Comparison of ENCODE assay signal across 9 mouse cellular contexts in genomic region chr5:96373106-96373505, GRCm38 (mm10). TPM values are rescaled to one million over a fixed set of nuclear protein-coding genes. Genes with fewer than 3 reads are reported as not detected.
A peak's percentile ranks its signal among the peaks of the same experiment; 100 is the strongest.
DNase-seq lines count a peak whose midpoint lies in the region; ATAC-seq and TF ChIP-seq lines count a peak whose summit lies in the region.
"Had no signal": no experiment of that assay in that cellular context is flagged by ENCODE, and none has a peak within 500 bp of the region (broad histone marks: within the 10 kb centered on the region; RNA-seq: fewer than 3 reads in every experiment).

No protein-coding gene starts in this region.

- no peak overlapping the region for H3K9ac ChIP-seq in kidney, postnatal 0 days (ENCODE audit: low read depth, low read length)
- H3K9ac ChIP-seq in embryonic facial prominence, embryonic 15.5 days, result no peak overlapping the region
- H3K9ac ChIP-seq in intestine, embryonic 14.5 days (ENCODE audit: low read length), result peak overlapping the region; percentile 61
- H3K9ac ChIP-seq in neural tube, embryonic 13.5 days, result peak overlapping the region; percentile 73
- H3K9ac ChIP-seq: liver, embryonic 14.5 days had no signal

- no peaks in the 10 kb centered on the region for H3K9me3 ChIP-seq in kidney, postnatal 0 days (replicated peaks; ENCODE audit: low read length)
- no peaks in the 10 kb centered on the region for H3K9me3 ChIP-seq in embryonic facial prominence, embryonic 15.5 days (replicated peaks)
- no peaks in the 10 kb centered on the region for H3K9me3 ChIP-seq in intestine, embryonic 14.5 days (ENCODE audit: control insufficient read depth, low read length)
- H3K9me3 ChIP-seq in neural tube, embryonic 13.5 days, result no peaks in the 10 kb centered on the region

- 29% methylated on average over 6 of the region's 6 CpGs for WGBS in kidney, postnatal 0 days
- 45% methylated on average over 6 of the region's 6 CpGs for WGBS in kidney, adult 2 months
- WGBS in embryonic facial prominence, embryonic 15.5 days, result 26% methylated on average over 6 of the region's 6 CpGs
- WGBS in intestine, embryonic 14.5 days, result 34% methylated on average over 6 of the region's 6 CpGs
- 36% methylated on average over 6 of the region's 6 CpGs for WGBS in neural tube, embryonic 13.5 days

- H3K27me3 ChIP-seq in kidney, postnatal 0 days (ENCODE audit: insufficient read depth, low read length), result no peaks in the 10 kb centered on the region
- no peaks in the 10 kb centered on the region for H3K27me3 ChIP-seq in kidney, adult 2 months (replicated peaks; ENCODE audit: control insufficient read depth, insufficient read depth, low read length)
- H3K27me3 ChIP-seq in embryonic facial prominence, embryonic 15.5 days, result no peaks in the 10 kb centered on the region
- no peaks in the 10 kb centered on the region for H3K27me3 ChIP-seq in intestine, embryonic 14.5 days (replicated peaks; ENCODE audit: control insufficient read depth, insufficient read depth, low read length)
- peaks cover 19% of the 10 kb centered on the region for H3K27me3 ChIP-seq in neural tube, embryonic 13.5 days

- peak overlapping the region; percentile 92 for H3K4me2 ChIP-seq in kidney, postnatal 0 days (ENCODE audit: low read length)
- peak overlapping the region; percentile 93 for H3K4me2 ChIP-seq in embryonic facial prominence, embryonic 15.5 days (replicated peaks)
- peak overlapping the region; percentile 87 for H3K4me2 ChIP-seq in intestine, embryonic 14.5 days (ENCODE audit: low read length)
- peak overlapping the region; percentile 81 for H3K4me2 ChIP-seq in neural tube, embryonic 13.5 days

- no peaks in the 10 kb centered on the region for H3K36me3 ChIP-seq in kidney, postnatal 0 days (ENCODE audit: insufficient read depth, low read length)
- no peaks in the 10 kb centered on the region for H3K36me3 ChIP-seq in kidney, adult 2 months (ENCODE audit: control insufficient read depth, insufficient read depth, low read length)
- H3K36me3 ChIP-seq in embryonic facial prominence, embryonic 15.5 days, result no peaks in the 10 kb centered on the region
- no peaks in the 10 kb centered on the region for H3K36me3 ChIP-seq in intestine, embryonic 14.5 days (ENCODE audit: control insufficient read depth, insufficient read depth, low read length)
- no peaks in the 10 kb centered on the region for H3K36me3 ChIP-seq in neural tube, embryonic 13.5 days

- H3K27ac ChIP-seq in kidney, postnatal 0 days, result no peak overlapping the region
- no peak overlapping the region for H3K27ac ChIP-seq in kidney, adult 2 months (ENCODE audit: insufficient read depth, low read depth, low read length)
- H3K27ac ChIP-seq in embryonic facial prominence, embryonic 15.5 days (replicated peaks), result peak overlapping the region; percentile 78; the same call in 1 of the 2 replicates
- peak overlapping the region; percentile 73 for H3K27ac ChIP-seq in intestine, embryonic 14.5 days (ENCODE audit: low read depth)
- H3K27ac ChIP-seq in neural tube, embryonic 13.5 days (replicated peaks), result no peak overlapping the region
- H3K27ac ChIP-seq: liver, embryonic 14.5 days had no signal

- DNase-seq in kidney, postnatal 0 days (ENCODE audit: low spot score), result no peak
- no peak for DNase-seq in kidney, adult 2 months
- no peak for DNase-seq in intestine, embryonic 14.5 days (ENCODE audit: low spot score)
- DNase-seq in urinary bladder, postnatal 4 days (ENCODE audit: low spot score in 2 of 2), result no peak
- DNase-seq in frontal cortex, postnatal 10 days (ENCODE audit: low spot score in 2 of 2), result no peak
- DNase-seq in right cerebral cortex, postnatal 10 days (ENCODE audit: low spot score in 2 of 2), result no peak

- TF ChIP-seq CTCF in kidney, postnatal 0 days (IDR thresholded peaks at IDR 0.05; ENCODE audit: low read depth), result no peak
- TF ChIP-seq CTCF in kidney, adult 2 months (conservative IDR thresholded peaks at IDR 0.05; ENCODE audit: insufficient read depth, insufficient read length, low read depth, low read length), result no peak

- peak overlapping the region; percentile 51 for H3K4me3 ChIP-seq in kidney, postnatal 0 days (replicated peaks; ENCODE audit: low read depth, low read length)
- no peak overlapping the region for H3K4me3 ChIP-seq in kidney, adult 2 months (ENCODE audit: insufficient read depth, low read depth, low read length)
- peak overlapping the region; percentile 67 for H3K4me3 ChIP-seq in embryonic facial prominence, embryonic 15.5 days (replicated peaks)
- peak overlapping the region; percentile 64 for H3K4me3 ChIP-seq in intestine, embryonic 14.5 days (ENCODE audit: low read depth, low read length)
- peak overlapping the region; percentile 63 for H3K4me3 ChIP-seq in neural tube, embryonic 13.5 days

- H3K4me1 ChIP-seq in kidney, postnatal 0 days (replicated peaks; ENCODE audit: insufficient read depth, low read length), result peaks cover 5% of the 10 kb centered on the region; the same call in 1 of the 2 replicates
- peaks cover 10% of the 10 kb centered on the region; the same call in 1 of the 2 replicates for H3K4me1 ChIP-seq in kidney, adult 2 months (ENCODE audit: control insufficient read depth, insufficient read depth, low read length)
- H3K4me1 ChIP-seq in embryonic facial prominence, embryonic 15.5 days, result peaks cover 21% of the 10 kb centered on the region
- H3K4me1 ChIP-seq in intestine, embryonic 14.5 days (replicated peaks; ENCODE audit: control insufficient read depth, insufficient read depth, low read length), result peaks cover 11% of the 10 kb centered on the region; the same call in 1 of the 2 replicates
- H3K4me1 ChIP-seq in neural tube, embryonic 13.5 days (replicated peaks), result peaks cover 25% of the 10 kb centered on the region

- TF ChIP-seq POLR2A in kidney, adult 2 months (IDR thresholded peaks at IDR 0.05; ENCODE audit: low read depth, low read length), result no peak

- no peak; the same call in 1 of the 2 replicates for ATAC-seq in kidney, postnatal 0 days (replicated peaks; ENCODE audit: low FRiP score, low read depth)
- ATAC-seq in embryonic facial prominence, embryonic 15.5 days (ENCODE audit: insufficient number of reproducible peaks, low FRiP score, low TSS enrichment, low read depth), result no peak
- peak; percentile 3; the same call in 1 of the 2 replicates for ATAC-seq in intestine, embryonic 14.5 days (replicated peaks; ENCODE audit: low FRiP score, low TSS enrichment, low read depth)
- no peak for ATAC-seq in neural tube, embryonic 13.5 days (ENCODE audit: low read depth)

RNA-seq across cellular contexts. Expression of gene Fras1, which starts 0.6 kb away (rescaled TPM):
- 15.8 and 19.6 TPM in 2 replicates for polyA plus RNA-seq in kidney, postnatal 0 days (2015; fragmentation: Nextera tagmentation; extraction: Ambion mirVana)
- polyA plus RNA-seq in kidney, adult 2 months (2012; rRNA removed), result 6.1 and 7.0 TPM in 2 replicates
- polyA plus RNA-seq in embryonic facial prominence, embryonic 15.5 days (2015; fragmentation: Nextera tagmentation; extraction: Ambion mirVana), result 18.7 and 19.8 TPM in 2 replicates
- 40.0 and 41.4 TPM in 2 replicates for polyA plus RNA-seq in intestine, embryonic 14.5 days (2014; fragmentation: Nextera tagmentation; extraction: Ambion mirVana)
- polyA plus RNA-seq in neural tube, embryonic 13.5 days (2015; fragmentation: Nextera tagmentation; extraction: Ambion mirVana), result 2.3 and 3.3 TPM in 2 replicates

Comparison
In these comparisons a context has a peak if more than half of its experiments do, and no peak if none do; other contexts are left out.
1. H3K27ac ChIP-seq: peak in embryonic facial prominence, embryonic 15.5 days (single experiment) and intestine, embryonic 14.5 days (single experiment); none in kidney, postnatal 0 days (single experiment), kidney, adult 2 months (single experiment) and neural tube, embryonic 13.5 days (single experiment).
2. H3K9ac ChIP-seq: peak in intestine, embryonic 14.5 days (single experiment) and neural tube, embryonic 13.5 days (single experiment); none in kidney, postnatal 0 days (single experiment) and embryonic facial prominence, embryonic 15.5 days (single experiment).
3. Peak in every context shown above with its lines, with median percentiles within 50 percentile points of each other: H3K4me2 ChIP-seq.